In the genomic region with DNA sequence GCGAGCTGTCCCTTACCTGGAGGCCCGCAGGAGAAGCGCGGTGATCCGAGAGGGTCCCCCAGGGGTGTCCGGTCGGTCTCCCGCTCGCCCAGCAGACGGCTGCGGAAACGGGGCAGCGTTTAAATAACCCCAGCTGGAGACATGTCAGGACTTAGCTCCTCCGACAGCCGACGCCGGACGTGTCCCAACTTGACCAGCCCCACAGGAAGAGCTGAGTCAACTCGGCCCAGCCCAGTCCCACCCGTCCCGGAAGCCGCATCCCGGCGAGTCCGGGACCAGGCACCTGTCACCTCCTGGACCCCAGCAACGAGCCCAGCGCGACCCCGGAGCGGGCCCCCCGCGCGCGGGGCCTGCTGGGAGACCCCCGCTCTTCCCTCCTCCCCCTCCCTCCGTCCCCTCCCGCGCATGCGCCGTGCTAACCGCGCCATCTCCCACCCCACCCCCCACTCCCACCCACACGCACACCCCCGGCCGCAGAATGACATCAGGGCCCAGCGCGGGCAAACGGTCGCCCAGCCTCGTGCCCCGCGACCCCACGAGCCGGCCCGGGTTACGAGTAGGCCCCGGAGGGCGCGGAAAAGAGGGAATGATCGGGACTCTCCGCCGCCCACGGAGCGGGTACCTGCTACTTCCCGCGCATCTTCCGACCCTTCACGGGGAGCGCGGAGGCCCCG, we compare ENCODE assay signal across 8 mouse cellular contexts. TPM values are rescaled to one million over a fixed set of nuclear protein-coding genes. Genes with fewer than 3 reads are reported as not detected.
DNase-seq lines count a peak whose midpoint lies in the region; ATAC-seq and TF ChIP-seq lines count a peak whose summit lies in the region.

No protein-coding gene starts in this region.

- DNase-seq in 3134 (ENCODE audit: extremely low read depth, insufficient read length, low spot score): peak; percentile 90
- peak; percentile 55 to 73 for DNase-seq in adrenal gland, postnatal 4 days (ENCODE audit: low spot score in 2 of 2)
- DNase-seq in embryonic facial prominence, embryonic 14.5 days (ENCODE audit: low spot score): peak; percentile 86
- peak; percentile 85 to 86 for DNase-seq in heart, adult 9 months (ENCODE audit: low spot score in 2 of 2)
- DNase-seq in liver, adult 2 months (ENCODE audit: extremely low read depth, low read depth, low spot score): peak; percentile 75
- peak; percentile 68 to 72 for DNase-seq in spleen, postnatal 36 days (ENCODE audit: low spot score in 2 of 2)

- H3K4me3 ChIP-seq in embryonic facial prominence, embryonic 14.5 days (ENCODE audit: low read depth, low read length): peak overlapping the region; percentile 98
- H3K4me3 ChIP-seq in kidney, embryonic 14.5 days (ENCODE audit: low read length): peak overlapping the region; percentile 61
- peak overlapping the region; percentile 92 for H3K4me3 ChIP-seq in liver, adult 2 months (ENCODE audit: insufficient read depth, low read depth, low read length)

- TF ChIP-seq CTCF in liver, adult 2 months (IDR thresholded peaks at IDR 0.05; ENCODE audit: low read depth, low read length): no peak

- H3K27me3 ChIP-seq in embryonic facial prominence, embryonic 14.5 days (replicated peaks; ENCODE audit: control insufficient read depth, insufficient read depth, low read length): no peaks in the 10 kb centered on the region
- no peaks in the 10 kb centered on the region for H3K27me3 ChIP-seq in kidney, embryonic 14.5 days (ENCODE audit: control insufficient read depth, insufficient read depth, low read length)
- no peaks in the 10 kb centered on the region for H3K27me3 ChIP-seq in liver, adult 2 months (ENCODE audit: control insufficient read depth, insufficient read depth, low read length)

- peak; percentile 75 for ATAC-seq in embryonic facial prominence, embryonic 14.5 days (ENCODE audit: low read depth)
- peak; percentile 87 for ATAC-seq in kidney, embryonic 14.5 days (ENCODE audit: low FRiP score, low TSS enrichment)
- ATAC-seq in monocyte, adult 5-6 weeks (replicated peaks; ENCODE audit: insufficient number of reproducible peaks, low FRiP score, low TSS enrichment, poor library complexity, severe bottlenecking): peak; percentile 50; the same call in 1 of the 2 replicates

- H3K9me3 ChIP-seq in embryonic facial prominence, embryonic 14.5 days (ENCODE audit: control insufficient read depth, low read length): no peaks in the 10 kb centered on the region
- H3K9me3 ChIP-seq in kidney, embryonic 14.5 days (ENCODE audit: control insufficient read depth, low read length): no peaks in the 10 kb centered on the region

- peak overlapping the region; percentile 75 for H3K4me2 ChIP-seq in embryonic facial prominence, embryonic 14.5 days (ENCODE audit: low read depth, low read length)
- peak overlapping the region; percentile 84 for H3K4me2 ChIP-seq in kidney, embryonic 14.5 days (replicated peaks; ENCODE audit: low read depth, low read length)

- TF ChIP-seq POLR2A in liver, adult 2 months (IDR thresholded peaks at IDR 0.05; ENCODE audit: extremely low read depth, insufficient read depth, low read length): peak; percentile 40; the same call in 1 of the 2 replicates

- peaks cover 8% of the 10 kb centered on the region; the same call in 1 of the 2 replicates for H3K4me1 ChIP-seq in embryonic facial prominence, embryonic 14.5 days (ENCODE audit: control insufficient read depth, insufficient read depth, low read length)
- peaks cover 7% of the 10 kb centered on the region for H3K4me1 ChIP-seq in kidney, embryonic 14.5 days (ENCODE audit: control insufficient read depth, insufficient read depth, low read length)
- peaks cover 12% of the 10 kb centered on the region for H3K4me1 ChIP-seq in liver, adult 2 months (ENCODE audit: control insufficient read depth, insufficient read depth, low read length)

- WGBS in embryonic facial prominence, embryonic 14.5 days: under 1% methylated on average over 40 of the region's 71 CpGs
- 0% methylated on average over 45 of the region's 71 CpGs for WGBS in kidney, embryonic 14.5 days
- under 1% methylated on average over 56 of the region's 71 CpGs for WGBS in liver, adult 2 months

- H3K79me2 ChIP-seq in liver, adult 2 months (ENCODE audit: control insufficient read depth, insufficient read depth, low read length): peaks cover 12% of the 10 kb centered on the region; the same call in 1 of the 2 replicates

- peak overlapping the region; percentile 99 for H3K27ac ChIP-seq in embryonic facial prominence, embryonic 14.5 days (replicated peaks; ENCODE audit: low read depth, low read length)
- peak overlapping the region; percentile 85 for H3K27ac ChIP-seq in kidney, embryonic 14.5 days (ENCODE audit: low read depth, low read length)
- peak overlapping the region; percentile 99 for H3K27ac ChIP-seq in liver, adult 2 months (replicated peaks; ENCODE audit: insufficient read depth, low read depth, low read length)

- peaks cover 36% of the 10 kb centered on the region for H3K36me3 ChIP-seq in embryonic facial prominence, embryonic 14.5 days (ENCODE audit: control insufficient read depth, insufficient read depth, low read length)
- H3K36me3 ChIP-seq in kidney, embryonic 14.5 days (ENCODE audit: control insufficient read depth, insufficient read depth, low read length): peaks cover 30% of the 10 kb centered on the region
- peaks cover 12% of the 10 kb centered on the region for H3K36me3 ChIP-seq in liver, adult 2 months (ENCODE audit: control insufficient read depth, insufficient read depth, low read length)

- H3K9ac ChIP-seq in embryonic facial prominence, embryonic 14.5 days (ENCODE audit: low read depth, low read length): peak overlapping the region; percentile 100
- peak overlapping the region; percentile 87 for H3K9ac ChIP-seq in kidney, embryonic 14.5 days (ENCODE audit: low read depth, low read length)
- H3K9ac ChIP-seq in liver, adult 2 months (ENCODE audit: low read depth, low read length): peak overlapping the region; percentile 96

RNA-seq across cellular contexts. Expression of a gene that starts 0.5 kb away (rescaled TPM):
- total RNA-seq in adrenal gland, postnatal 4 days (2021): 10 to 100 TPM; 63.3 to 67.4 TPM
- 33.8 and 34.1 TPM in 2 replicates for polyA plus RNA-seq in embryonic facial prominence, embryonic 14.5 days (2014; fragmentation: Nextera tagmentation; extraction: Ambion mirVana)
- 38.6 and 65.6 TPM in 2 replicates for polyA plus RNA-seq in kidney, embryonic 14.5 days (2014; fragmentation: Nextera tagmentation; extraction: Ambion mirVana)
- 24.6 and 27.7 TPM in 2 replicates for total RNA-seq in liver, adult 2 months (2014; rRNA removed)
- 18.2 and 19.8 TPM in 2 replicates for polyA plus RNA-seq in liver, adult 2 months (2012; rRNA removed)
- total RNA-seq in monocyte, adult 5-6 weeks (2017): 159 to 175 TPM (median 170 TPM) in 3 replicates

RNA-seq across cellular contexts. Expression of a gene that starts 36.1 kb away (rescaled TPM):
- 10 to 100 TPM; 15.2 TPM for total RNA-seq in adrenal gland, postnatal 4 days (2021)
- polyA plus RNA-seq in embryonic facial prominence, embryonic 14.5 days (2014; fragmentation: Nextera tagmentation; extraction: Ambion mirVana): 15.5 and 19.4 TPM in 2 replicates
- polyA plus RNA-seq in kidney, embryonic 14.5 days (2014; fragmentation: Nextera tagmentation; extraction: Ambion mirVana): 7.5 and 12.5 TPM in 2 replicates
- 4.1 and 5.2 TPM in 2 replicates for total RNA-seq in liver, adult 2 months (2014; rRNA removed)
- 5.2 and 7.1 TPM in 2 replicates for polyA plus RNA-seq in liver, adult 2 months (2012; rRNA removed)
- 18.0 to 20.6 TPM (median 20.0 TPM) in 3 replicates for total RNA-seq in monocyte, adult 5-6 weeks (2017)

Comparison
In these comparisons a context has a peak if more than half of its experiments do, and no peak if none do; other contexts are left out.
1. Peak in every context shown above with its lines: DNase-seq, ATAC-seq, H3K4me3 ChIP-seq and H3K27ac ChIP-seq.